Mouse (Mus musculus): ENCODE data around the gene Rab37. TPM values are rescaled to one million over a fixed set of nuclear protein-coding genes. Genes with fewer than 3 reads are reported as not detected.

Rab37 gene
- polyA plus RNA-seq, 1 experiment from 2014 or later: 0.89 TPM

DNA sequence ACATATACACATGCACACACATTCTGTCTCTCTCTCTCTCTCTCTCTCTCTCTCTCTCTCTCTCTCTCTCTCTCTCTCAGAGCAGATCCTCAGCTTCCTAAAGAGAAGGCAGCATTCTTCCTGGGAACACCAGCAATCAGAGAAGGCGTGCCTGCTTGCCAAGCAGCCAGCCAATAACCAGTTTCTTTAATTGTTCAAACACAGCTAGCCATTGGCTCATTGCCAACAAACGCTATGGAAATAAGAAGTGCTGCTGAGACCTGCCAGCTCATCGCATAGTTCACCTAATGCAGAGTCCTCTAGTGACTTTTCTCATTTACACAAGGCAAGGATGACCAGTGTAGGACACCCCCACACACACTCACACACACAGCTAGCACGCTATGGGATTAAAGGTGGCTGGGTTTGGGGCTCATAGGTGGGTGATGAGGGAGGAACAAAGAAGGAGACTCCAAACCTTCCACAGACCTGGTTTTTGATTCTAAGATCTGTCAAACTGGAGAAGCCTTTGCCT lies 16.2 kb downstream of the Rab37 start:
- Histone ChIP-seq H3K9me3 (ENCODE audit: control insufficient read depth, low read length) (no peaks in the 10 kb centered on the region), H3K36me3 (ENCODE audit: control insufficient read depth, insufficient read depth, low read length) (no peaks in the 10 kb centered on the region), H3K27me3 (replicated peaks; ENCODE audit: control insufficient read depth, insufficient read depth, low read length) (no peaks in the 10 kb centered on the region), H3K4me3 (ENCODE audit: low read length) (no peak overlapping the region), H3K4me2 (ENCODE audit: low read length) (no peak overlapping the region), H3K27ac (ENCODE audit: low read depth, low read length) (no peak overlapping the region), H3K9ac (ENCODE audit: low read depth, low read length) (no peak overlapping the region), H3K4me1 (ENCODE audit: control insufficient read depth, insufficient read depth, low read depth, low read length) (peaks cover 3% of the 10 kb centered on the region; the same call in 1 of the 2 replicates)
- no peak for ATAC-seq
- WGBS: 28% methylated on average over 4 of the region's 4 CpGs

DNA sequence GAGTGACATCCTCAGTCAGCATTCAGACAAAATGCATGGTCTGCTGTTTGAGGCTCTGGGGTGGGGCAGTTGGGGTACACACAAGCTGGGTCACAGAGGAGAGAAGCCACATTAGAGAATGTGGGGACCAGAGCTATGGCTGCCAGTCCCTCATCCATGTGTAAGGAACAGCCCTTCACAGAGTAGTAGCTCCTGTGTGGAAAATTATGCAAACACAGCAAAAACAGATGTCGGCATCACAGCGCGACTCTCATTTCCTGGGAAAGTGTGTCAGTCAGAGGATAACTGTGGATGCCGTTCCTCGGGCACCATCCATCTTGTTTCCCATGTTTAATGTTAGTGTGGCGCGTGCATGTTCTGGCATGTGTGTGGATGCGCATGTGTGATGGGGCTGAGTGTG lies 16.9 kb downstream of the Rab37 start:
- no peak for ATAC-seq
- Histone ChIP-seq H3K36me3 (ENCODE audit: control insufficient read depth, insufficient read depth, low read length) (no peaks in the 10 kb centered on the region), H3K4me2 (ENCODE audit: low read length) (no peak overlapping the region), H3K4me1 (ENCODE audit: control insufficient read depth, insufficient read depth, low read depth, low read length) (peaks cover 3% of the 10 kb centered on the region; the same call in 1 of the 2 replicates), H3K27me3 (replicated peaks; ENCODE audit: control insufficient read depth, insufficient read depth, low read length) (no peaks in the 10 kb centered on the region), H3K9ac (ENCODE audit: low read depth, low read length) (no peak overlapping the region), H3K9me3 (ENCODE audit: control insufficient read depth, low read length) (no peaks in the 10 kb centered on the region), H3K4me3 (ENCODE audit: low read length) (no peak overlapping the region), H3K27ac (ENCODE audit: low read depth, low read length) (no peak overlapping the region)
- 88% methylated on average over 8 of the region's 8 CpGs for WGBS

DNA sequence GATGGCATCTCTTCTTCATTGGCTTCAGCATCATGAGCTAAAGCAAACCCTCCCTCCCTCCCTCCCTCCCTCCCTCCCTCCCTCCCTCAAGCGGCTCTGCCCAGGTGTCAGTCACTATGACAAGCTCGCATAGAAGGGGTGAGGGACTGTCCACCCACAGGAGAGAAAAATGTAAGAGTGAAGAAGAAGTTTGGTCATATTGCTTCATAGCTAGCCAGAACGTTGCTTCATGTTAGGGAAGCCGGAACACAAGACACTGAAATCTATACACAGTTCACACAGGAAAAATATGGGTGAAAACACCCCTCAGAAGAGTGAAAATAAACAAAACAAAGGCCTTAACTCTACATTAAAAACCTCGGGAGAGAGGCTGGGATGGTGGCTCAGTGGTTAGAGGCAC lies 19.0 kb downstream of the Rab37 start:
- H3K9me3 ChIP-seq (ENCODE audit: control insufficient read depth, low read length): no peaks in the 10 kb centered on the region
- H3K4me2 ChIP-seq (ENCODE audit: low read length): no peak overlapping the region
- H3K9ac ChIP-seq (ENCODE audit: low read depth, low read length): no peak overlapping the region
- WGBS: 88% methylated on average over 4 of the region's 5 CpGs
- peaks cover 3% of the 10 kb centered on the region; the same call in 1 of the 2 replicates for H3K4me1 ChIP-seq (ENCODE audit: control insufficient read depth, insufficient read depth, low read depth, low read length)
- H3K27ac ChIP-seq (ENCODE audit: low read depth, low read length): no peak overlapping the region
- H3K36me3 ChIP-seq (ENCODE audit: control insufficient read depth, insufficient read depth, low read length): no peaks in the 10 kb centered on the region
- no peak for ATAC-seq
- H3K27me3 ChIP-seq (replicated peaks; ENCODE audit: control insufficient read depth, insufficient read depth, low read length): no peaks in the 10 kb centered on the region
- no peak overlapping the region for H3K4me3 ChIP-seq (ENCODE audit: low read length)

DNA sequence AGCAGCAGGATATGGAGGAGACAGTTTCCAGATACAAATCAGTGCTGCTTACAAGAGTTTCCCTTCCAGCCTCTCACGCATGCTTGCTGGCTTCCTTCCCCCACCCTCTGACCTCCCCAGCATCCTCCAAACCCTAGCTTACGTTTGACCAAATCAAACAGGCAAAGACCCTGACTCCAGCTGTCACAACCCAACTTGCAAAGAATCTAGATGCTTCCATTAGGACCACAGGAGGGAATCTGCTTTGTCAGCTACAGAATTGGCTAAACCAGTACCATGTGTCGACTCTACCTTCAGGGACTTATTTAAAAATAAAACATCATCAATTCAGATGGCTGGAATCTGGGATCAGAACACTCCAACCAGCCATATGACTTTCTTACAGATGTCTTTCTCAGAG lies 21.0 kb downstream of the Rab37 start:
- Histone ChIP-seq H3K27ac (ENCODE audit: low read depth, low read length) (no peak overlapping the region), H3K9ac (ENCODE audit: low read depth, low read length) (no peak overlapping the region), H3K9me3 (ENCODE audit: control insufficient read depth, low read length) (no peaks in the 10 kb centered on the region), H3K4me1 (ENCODE audit: control insufficient read depth, insufficient read depth, low read depth, low read length) (peaks cover 3% of the 10 kb centered on the region; the same call in 1 of the 2 replicates), H3K4me3 (ENCODE audit: low read length) (no peak overlapping the region), H3K27me3 (replicated peaks; ENCODE audit: control insufficient read depth, insufficient read depth, low read length) (no peaks in the 10 kb centered on the region), H3K4me2 (ENCODE audit: low read length) (no peak overlapping the region), H3K36me3 (ENCODE audit: control insufficient read depth, insufficient read depth, low read length) (no peaks in the 10 kb centered on the region)
- no peak for ATAC-seq
- 66% methylated on average over 3 of the region's 3 CpGs for WGBS

DNA sequence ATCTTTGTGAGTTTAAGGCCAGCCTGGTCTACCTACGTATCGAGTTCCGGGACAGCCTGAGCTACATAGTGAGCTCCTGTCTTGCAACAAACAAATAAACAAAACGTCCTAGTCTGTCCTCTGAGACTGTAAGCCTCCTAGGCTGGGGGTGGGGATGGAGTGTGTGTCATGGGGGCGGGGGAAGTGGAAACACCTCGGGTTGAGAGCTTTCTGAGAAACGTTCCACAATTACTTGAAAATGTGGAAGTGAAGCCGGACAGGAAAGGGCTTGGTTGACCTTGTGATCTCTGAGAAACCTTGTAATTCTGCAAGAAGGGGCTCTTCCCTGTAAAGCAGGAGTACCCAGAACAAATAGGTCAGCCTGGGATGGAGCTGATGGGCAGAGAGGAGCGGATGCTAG lies 28.2 kb downstream of the Rab37 start:
- 78% methylated on average over 9 of the region's 9 CpGs for WGBS
- Histone ChIP-seq H3K4me2 (ENCODE audit: low read length) (no peak overlapping the region), H3K36me3 (ENCODE audit: control insufficient read depth, insufficient read depth, low read length) (no peaks in the 10 kb centered on the region), H3K9me3 (ENCODE audit: control insufficient read depth, low read length) (no peaks in the 10 kb centered on the region), H3K27ac (ENCODE audit: low read depth, low read length) (no peak overlapping the region), H3K4me1 (ENCODE audit: control insufficient read depth, insufficient read depth, low read depth, low read length) (no peaks in the 10 kb centered on the region), H3K27me3 (replicated peaks; ENCODE audit: control insufficient read depth, insufficient read depth, low read length) (no peaks in the 10 kb centered on the region), H3K9ac (ENCODE audit: low read depth, low read length) (no peak overlapping the region), H3K4me3 (ENCODE audit: low read length) (no peak overlapping the region)
- no peak for ATAC-seq

DNA sequence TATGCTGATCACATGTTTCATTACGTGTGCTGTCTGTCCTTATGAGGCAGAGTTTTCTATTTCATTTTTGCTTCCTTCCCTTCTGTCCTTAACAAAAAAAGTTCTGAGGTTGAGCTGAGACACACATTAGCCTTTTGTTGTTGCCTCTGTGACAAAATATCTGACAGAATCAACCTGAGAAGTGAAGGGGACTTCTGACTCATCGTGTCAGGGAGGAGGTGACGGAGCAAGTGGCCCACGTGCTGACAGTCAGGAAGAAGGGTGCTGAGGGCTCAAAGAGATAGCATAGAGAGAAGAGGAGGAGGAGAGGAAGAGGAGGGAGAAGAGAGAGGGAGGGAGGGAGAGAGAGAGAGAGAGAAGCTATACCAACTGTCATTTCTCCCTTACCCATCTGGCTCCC lies 37.3 kb downstream of the Rab37 start:
- WGBS: 83% methylated on average over 4 of the region's 4 CpGs

DNA sequence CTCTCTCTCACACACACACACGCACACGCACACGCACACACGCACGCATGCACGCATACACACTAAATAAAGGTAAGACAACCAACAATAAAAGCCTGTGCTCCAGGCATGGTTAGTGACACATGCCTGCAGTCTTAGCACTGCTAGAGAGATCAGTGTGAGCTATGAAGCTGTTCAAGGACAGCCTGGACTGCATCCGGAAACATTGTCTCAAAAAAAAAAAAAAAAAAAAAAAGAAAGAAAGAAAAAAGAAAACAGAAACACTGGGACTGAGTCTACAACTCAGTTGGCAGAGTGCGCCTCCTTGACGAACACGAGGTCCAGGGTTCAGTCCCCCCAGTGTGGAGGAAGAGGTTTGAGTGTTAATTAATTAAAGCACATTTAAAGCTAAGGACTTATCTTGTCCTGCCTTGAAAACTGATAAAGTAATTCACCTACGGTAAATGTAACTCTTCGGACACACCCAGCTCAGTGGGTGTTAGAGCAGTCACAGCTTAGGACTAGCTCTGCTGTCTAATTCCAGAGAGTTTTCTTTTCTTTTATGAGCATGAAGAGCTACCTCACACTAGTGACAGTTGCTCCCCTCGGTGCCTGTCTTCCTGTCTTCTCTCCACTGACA lies 38.4 kb downstream of the Rab37 start:
- Histone ChIP-seq H3K4me3 (ENCODE audit: low read length) (no peak overlapping the region), H3K36me3 (ENCODE audit: control insufficient read depth, insufficient read depth, low read length) (no peaks in the 10 kb centered on the region), H3K4me1 (ENCODE audit: control insufficient read depth, insufficient read depth, low read depth, low read length) (no peaks in the 10 kb centered on the region), H3K27ac (ENCODE audit: low read depth, low read length) (no peak overlapping the region), H3K4me2 (ENCODE audit: low read length) (no peak overlapping the region), H3K27me3 (replicated peaks; ENCODE audit: control insufficient read depth, insufficient read depth, low read length) (no peaks in the 10 kb centered on the region), H3K9me3 (ENCODE audit: control insufficient read depth, low read length) (no peaks in the 10 kb centered on the region), H3K9ac (ENCODE audit: low read depth, low read length) (no peak overlapping the region)
- no peak for ATAC-seq
- 92% methylated on average over 13 of the region's 13 CpGs for WGBS

More for the DNA sequence above, 37.3 kb downstream of the Rab37 start:
- Histone ChIP-seq H3K4me1 (ENCODE audit: control insufficient read depth, insufficient read depth, low read depth, low read length) (no peaks in the 10 kb centered on the region), H3K4me2 (ENCODE audit: low read length) (no peak overlapping the region), H3K27ac (ENCODE audit: low read depth, low read length) (no peak overlapping the region), H3K9ac (ENCODE audit: low read depth, low read length) (no peak overlapping the region), H3K36me3 (ENCODE audit: control insufficient read depth, insufficient read depth, low read length) (no peaks in the 10 kb centered on the region), H3K4me3 (ENCODE audit: low read length) (no peak overlapping the region), H3K27me3 (replicated peaks; ENCODE audit: control insufficient read depth, insufficient read depth, low read length) (no peaks in the 10 kb centered on the region), H3K9me3 (ENCODE audit: control insufficient read depth, low read length) (no peaks in the 10 kb centered on the region)
- no peak for ATAC-seq

DNA sequence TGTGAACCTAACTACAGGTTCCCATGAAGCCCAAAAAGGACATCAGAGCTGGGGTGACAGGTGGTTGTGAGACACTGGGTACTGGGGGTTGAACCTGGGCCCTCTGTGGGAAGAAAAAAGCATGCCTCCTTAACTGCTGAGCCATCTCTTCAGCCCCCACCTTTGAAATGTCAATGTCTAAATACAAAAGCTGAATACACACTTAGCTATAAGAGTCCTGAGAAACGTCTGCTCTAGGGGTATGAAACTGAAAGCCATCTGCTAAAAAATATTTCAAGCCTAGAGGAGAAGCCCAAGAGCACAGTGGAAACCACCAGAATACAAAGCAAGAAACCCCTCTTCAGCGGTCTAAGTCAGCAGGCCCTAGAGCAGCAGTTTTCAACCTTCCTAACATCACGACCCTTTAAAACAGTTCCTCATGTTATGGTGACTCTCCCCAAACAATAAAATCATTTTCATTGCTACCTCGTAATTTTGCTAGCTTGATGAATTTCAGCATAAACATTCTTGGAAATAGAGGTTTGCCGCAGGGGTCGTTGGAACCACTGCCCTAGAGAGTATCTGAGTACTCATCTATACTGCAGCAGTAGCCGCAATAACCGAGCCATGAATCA lies 40.6 kb downstream of the Rab37 start:
- no peak overlapping the region for H3K27ac ChIP-seq (ENCODE audit: low read depth, low read length)
- 89% methylated on average over 8 of the region's 8 CpGs for WGBS
- H3K27me3 ChIP-seq (replicated peaks; ENCODE audit: control insufficient read depth, insufficient read depth, low read length): no peaks in the 10 kb centered on the region
- no peak overlapping the region for H3K9ac ChIP-seq (ENCODE audit: low read depth, low read length)
- no peak overlapping the region for H3K4me2 ChIP-seq (ENCODE audit: low read length)
- no peak for ATAC-seq
- no peak overlapping the region for H3K4me3 ChIP-seq (ENCODE audit: low read length)
- no peaks in the 10 kb centered on the region for H3K4me1 ChIP-seq (ENCODE audit: control insufficient read depth, insufficient read depth, low read depth, low read length)
- H3K9me3 ChIP-seq (ENCODE audit: control insufficient read depth, low read length): no peaks in the 10 kb centered on the region
- H3K36me3 ChIP-seq (ENCODE audit: control insufficient read depth, insufficient read depth, low read length): no peaks in the 10 kb centered on the region

DNA sequence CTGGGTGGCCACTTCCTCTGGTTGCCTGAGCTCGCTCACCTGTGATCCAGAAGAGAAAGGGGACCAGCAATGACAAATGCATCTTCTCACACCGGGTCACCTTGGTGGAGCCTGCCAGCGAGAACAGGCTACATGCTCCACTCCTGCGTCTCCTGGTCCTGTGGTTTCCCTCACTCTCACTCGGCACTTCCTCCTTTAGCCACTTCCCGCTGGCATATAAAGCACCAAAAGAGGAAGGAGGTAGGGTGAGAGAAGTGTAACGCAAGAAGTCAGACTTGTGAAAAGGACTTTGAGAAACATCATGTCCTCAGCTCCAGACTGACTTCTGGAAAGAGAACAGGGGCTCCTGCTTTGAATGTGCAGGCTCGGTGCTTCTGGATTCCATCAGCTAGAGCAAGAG lies 42.6 kb downstream of the Rab37 start, which contains the start of gene Cd300lf:
Cd300lf (minus strand) TSS at position 193 of the 400 bp plus-strand sequence.
- Histone ChIP-seq H3K4me3 (ENCODE audit: low read length) (no peak within 1 kb of the TSS), H3K27me3 (replicated peaks; ENCODE audit: control insufficient read depth, insufficient read depth, low read length) (no peaks in the 10 kb centered on the region), H3K4me2 (ENCODE audit: low read length) (no peak within 1 kb of the TSS), H3K9ac (ENCODE audit: low read depth, low read length) (no peak within 1 kb of the TSS), H3K27ac (ENCODE audit: low read depth, low read length) (no peak within 1 kb of the TSS), H3K36me3 (ENCODE audit: control insufficient read depth, insufficient read depth, low read length) (no peaks in the 10 kb centered on the region), H3K9me3 (ENCODE audit: control insufficient read depth, low read length) (no peaks in the 10 kb centered on the region), H3K4me1 (ENCODE audit: control insufficient read depth, insufficient read depth, low read depth, low read length) (no peaks in the 10 kb centered on the region)
- WGBS: 87% methylated on average over 8 of the region's 8 CpGs
- ATAC-seq: no peak
